Mouse (Mus musculus) G1E (cell line): ENCODE measurements at regions not wholly inside any gene's neighbourhood (a gene's known extent, or its start where the extent isn't known, plus 50 kb on each side); places are given as distances from the start of the nearest gene placed in this dataset.

Experiments
- ATAC-seq: 2 replicates; pipeline ENCODE4 v1.8.0; 2016; ENCODE audit warnings: mild to moderate bottlenecking; ENCODE audit not compliant: insufficient number of reproducible peaks, poor library complexity, low FRiP score, severe bottlenecking; ENCODE audit errors: extremely low read depth
- DNase-seq: peaks from one replicate; pipeline ENCODE4 v3.0.0; 2012; ENCODE audit warnings: low spot score
- H3K27me3 ChIP-seq: 2 replicates; pipeline ENCODE4 v1.6.1; 2012; ENCODE audit warnings: mild to moderate bottlenecking, low read length, inconsistent platforms; ENCODE audit not compliant: insufficient read depth
- H3K36me3 ChIP-seq: replicated peaks from 2 replicates; pipeline ENCODE3; 2012; ENCODE audit warnings: mild to moderate bottlenecking, inconsistent platforms
- H3K4me1 ChIP-seq: 2 replicates; pipeline ENCODE4 v1.6.1; 2012; ENCODE audit warnings: low read depth, low read length, inconsistent platforms, mixed read lengths; ENCODE audit not compliant: insufficient read depth
- H3K4me3 ChIP-seq: 2 replicates; pipeline ENCODE4 v1.5.1; 2012; ENCODE audit warnings: low read depth, mild to moderate bottlenecking, inconsistent platforms, low read length, moderate library complexity, mixed read lengths
- H3K9me3 ChIP-seq: replicated peaks from 2 replicates; pipeline ENCODE4 v1.6.1; 2012; ENCODE audit warnings: inconsistent platforms
- CTCF ChIP-seq: IDR thresholded peaks from 2 replicates; pipeline ENCODE4 v1.5.1; 2012; ENCODE audit warnings: low read depth, low read length, inconsistent platforms, mixed read lengths
- GATA1 ChIP-seq: IDR thresholded peaks from 2 replicates; pipeline ENCODE4 v1.6.1; 2012; ENCODE audit warnings: borderline replicate concordance, low read length, inconsistent platforms, mixed read lengths
- GATA2 ChIP-seq: IDR thresholded peaks from 2 replicates; pipeline ENCODE4 v1.6.1; 2012; ENCODE audit warnings: low read depth, low read length, inconsistent platforms, borderline replicate concordance
- POLR2AphosphoS5 ChIP-seq: IDR thresholded peaks from 2 replicates; pipeline ENCODE4 v1.6.1; 2012; ENCODE audit warnings: low read depth, low read length, inconsistent platforms; ENCODE audit not compliant: insufficient replicate concordance
- TAL1 ChIP-seq: conservative IDR thresholded peaks from 2 replicates; pipeline ENCODE4 v1.6.1; 2012; ENCODE audit warnings: low read depth, low read length, inconsistent platforms, mixed read lengths

- Histone ChIP-seq H3K4me1 (no peaks in the 10 kb centered on the region), H3K36me3 (no peaks in the 10 kb centered on the region), H3K9me3 (0 out of 2 replicates have a peak, but pooled peaks cover 2% of the 10 kb centered on the region), H3K27me3 (no peaks in the 10 kb centered on the region), H3K4me3 (no peak overlapping the region)
- no peak for TF ChIP-seq CTCF
- no peak for TF ChIP-seq TAL1
- no peak for TF ChIP-seq GATA1
- no peak for TF ChIP-seq GATA2
- TF ChIP-seq POLR2AphosphoS5: no peak
- no peak for DNase-seq
- ATAC-seq: no peak
Measured at GRCm38 (mm10) chr7:133234326-133234725, 110.2 kb upstream of the Ctbp2 start.

GRCm38 (mm10) chr7:133232889-133233441 is 108.8 kb upstream of the Ctbp2 start:
- DNase-seq: no peak
- Histone ChIP-seq H3K4me1 (no peaks in the 10 kb centered on the region), H3K4me3 (no peak overlapping the region), H3K27me3 (no peaks in the 10 kb centered on the region), H3K9me3 (0 out of 2 replicates have a peak, but pooled peaks cover 2% of the 10 kb centered on the region), H3K36me3 (no peaks in the 10 kb centered on the region)
- ATAC-seq: no peak
- TF ChIP-seq GATA2: no peak
- TF ChIP-seq POLR2AphosphoS5: no peak
- TF ChIP-seq GATA1: no peak
- TF ChIP-seq TAL1: no peak
- no peak for TF ChIP-seq CTCF

GRCm38 (mm10) chr7:133230806-133231205 is 106.7 kb upstream of the Ctbp2 start:
- Histone ChIP-seq H3K4me3 (no peak overlapping the region; the same call in 1 of the 2 replicates), H3K27me3 (no peaks in the 10 kb centered on the region), H3K9me3 (peaks cover 8% of the 10 kb centered on the region), H3K4me1 (no peaks in the 10 kb centered on the region), H3K36me3 (no peaks in the 10 kb centered on the region)
- TF ChIP-seq TAL1: no peak
- TF ChIP-seq CTCF: no peak
- no peak for TF ChIP-seq GATA1
- no peak for TF ChIP-seq GATA2
- no peak for TF ChIP-seq POLR2AphosphoS5
- DNase-seq (no peak), ATAC-seq (no peak; the same call in 1 of the 2 replicates)

GRCm38 (mm10) chr7:133223948-133224652 is 99.9 kb upstream of the Ctbp2 start:
- Histone ChIP-seq H3K9me3 (peaks cover 6% of the 10 kb centered on the region), H3K36me3 (no peaks in the 10 kb centered on the region), H3K4me1 (no peaks in the 10 kb centered on the region), H3K4me3 (no peak overlapping the region), H3K27me3 (no peaks in the 10 kb centered on the region)
- no peak for DNase-seq
- ATAC-seq: no peak
- TF ChIP-seq GATA1 (no peak), POLR2AphosphoS5 (no peak), CTCF (no peak), GATA2 (no peak), TAL1 (no peak)

GRCm38 (mm10) chr7:133212328-133212727 is 88.2 kb upstream of the Ctbp2 start:
- Histone ChIP-seq H3K36me3 (no peaks in the 10 kb centered on the region), H3K27me3 (no peaks in the 10 kb centered on the region), H3K4me3 (no peak overlapping the region), H3K4me1 (no peaks in the 10 kb centered on the region), H3K9me3 (no peaks in the 10 kb centered on the region)
- no peak for ATAC-seq
- DNase-seq: no peak
- no peak for TF ChIP-seq CTCF
- no peak for TF ChIP-seq POLR2AphosphoS5
- TF ChIP-seq TAL1: no peak
- TF ChIP-seq GATA1: no peak
- TF ChIP-seq GATA2: no peak

GRCm38 (mm10) chr7:133205704-133206103 is 81.5 kb upstream of the Ctbp2 start:
- no peak for ATAC-seq
- Histone ChIP-seq H3K9me3 (no peaks in the 10 kb centered on the region), H3K4me1 (no peaks in the 10 kb centered on the region), H3K4me3 (no peak overlapping the region), H3K27me3 (no peaks in the 10 kb centered on the region), H3K36me3 (no peaks in the 10 kb centered on the region)
- no peak for DNase-seq
- no peak for TF ChIP-seq POLR2AphosphoS5
- TF ChIP-seq TAL1: no peak
- no peak for TF ChIP-seq GATA2
- no peak for TF ChIP-seq CTCF
- TF ChIP-seq GATA1: no peak
